Mouse (Mus musculus) MEL (cell line): ENCODE data around the gene Naa16. TPM values are rescaled to one million over a fixed set of nuclear protein-coding genes. Genes with fewer than 3 reads are reported as not detected.

ENCODE experiments used
- DNase-seq: peaks from one replicate; pipeline ENCODE4 v3.0.0; 2011; ENCODE audit warnings: low read depth, low spot score
- H3K27ac ChIP-seq: 2 replicates; pipeline ENCODE4 v1.5.1; 2012; ENCODE audit warnings: low read depth, mild to moderate bottlenecking, control low read depth, low read length, moderate library complexity; ENCODE audit not compliant: control insufficient read depth
- H3K27me3 ChIP-seq, 2 experiments: fragments of 150-350 bp in 1 of 2; sonication (generic) in 1 of 2; 2 replicates each; pipeline ENCODE4 v1.6.1; 2012; ENCODE audit warnings: low read length in 2 of 2, mild to moderate bottlenecking in 2 of 2, improper control_type of control experiment in 1 of 2, moderate library complexity in 1 of 2; ENCODE audit not compliant: insufficient read depth in 2 of 2, control insufficient read depth in 1 of 2
- H3K36me3 ChIP-seq, 2 experiments: 2 replicates each; pipeline ENCODE4 v1.6.1; 2012 to 2014; ENCODE audit warnings: low read length in 2 of 2, improper control_type of control experiment in 1 of 2, inconsistent platforms in 1 of 2, mild to moderate bottlenecking in 1 of 2; ENCODE audit not compliant: insufficient read depth in 2 of 2, control insufficient read depth in 1 of 2
- H3K4me1 ChIP-seq, 2 experiments: fragments of 150-350 bp in 1 of 2; sonication (generic) in 1 of 2; 2 replicates each; pipeline ENCODE4 v1.6.1; 2012; ENCODE audit warnings: low read length in 2 of 2, improper control_type of control experiment in 1 of 2, mild to moderate bottlenecking in 1 of 2; ENCODE audit not compliant: insufficient read depth in 2 of 2, control insufficient read depth in 1 of 2
- H3K4me3 ChIP-seq, 2 experiments: fragments of 150-350 bp in 1 of 2; sonication (generic) in 1 of 2; 2 replicates each; pipeline ENCODE4 v1.5.1; 2012; ENCODE audit warnings: low read depth in 2 of 2, low read length in 2 of 2, mild to moderate bottlenecking in 2 of 2, moderate library complexity in 2 of 2, control low read depth in 1 of 2, improper control_type of control experiment in 1 of 2; ENCODE audit not compliant: control insufficient read depth in 1 of 2, insufficient read depth in 1 of 2
- H3K79me2 ChIP-seq: 2 replicates; pipeline ENCODE4 v1.6.1; 2012; ENCODE audit warnings: mild to moderate bottlenecking, low read length, moderate library complexity; ENCODE audit not compliant: control insufficient read depth, poor library complexity, insufficient read depth
- H3K9ac ChIP-seq: 2 replicates; pipeline ENCODE4 v1.6.1; 2012; ENCODE audit warnings: low read depth, mild to moderate bottlenecking, control low read depth, low read length, moderate library complexity; ENCODE audit not compliant: control insufficient read depth, poor library complexity, severe bottlenecking
- H3K9me3 ChIP-seq: fragments of 150-350 bp; sonication (generic); replicated peaks from 2 replicates; pipeline ENCODE4 v1.6.1; 2012; ENCODE audit warnings: mild to moderate bottlenecking, low read length, improper control_type of control experiment, moderate library complexity; ENCODE audit not compliant: insufficient read depth
- CHD2 ChIP-seq: IDR thresholded peaks from 2 replicates; pipeline ENCODE4 v1.6.1; 2011; ENCODE audit warnings: low read length, improper control_type of control experiment
- CTCF ChIP-seq, 3 experiments: IDR thresholded peaks in 2 of 3; conservative IDR thresholded peaks in 1 of 3; 2 replicates each; pipeline ENCODE4 v1.5.1; 2011 to 2012; ENCODE audit warnings: low read length in 3 of 3, low read depth in 2 of 3, mild to moderate bottlenecking in 2 of 3, improper control_type of control experiment in 1 of 3, inconsistent platforms in 1 of 3, mixed read lengths in 1 of 3, moderate library complexity in 1 of 3; ENCODE audit not compliant: control insufficient read depth in 1 of 3, insufficient read depth in 1 of 3, poor library complexity in 1 of 3, severe bottlenecking in 1 of 3
- ELF1 ChIP-seq: IDR thresholded peaks from 2 replicates; pipeline ENCODE4 v1.6.1; 2014; ENCODE audit warnings: low read depth, mild to moderate bottlenecking, inconsistent platforms, low read length, improper control_type of control experiment, moderate library complexity
- GATA1 ChIP-seq: IDR thresholded peaks from 2 replicates; pipeline ENCODE4 v1.6.1; 2011; ENCODE audit warnings: low read depth, low read length, improper control_type of control experiment
- HCFC1 ChIP-seq: IDR thresholded peaks from 2 replicates; pipeline ENCODE4 v1.6.1; 2012; ENCODE audit warnings: low read depth, mild to moderate bottlenecking, inconsistent platforms, low read length, improper control_type of control experiment, moderate library complexity
- JUND ChIP-seq: IDR thresholded peaks from 2 replicates; pipeline ENCODE4 v1.6.1; 2011; ENCODE audit warnings: low read depth, mild to moderate bottlenecking, improper control_type of control experiment, low read length
- KAT2A ChIP-seq: conservative IDR thresholded peaks from 2 replicates; pipeline ENCODE4 v1.6.1; 2012; ENCODE audit warnings: low read depth, low read length, improper control_type of control experiment, inconsistent platforms
- MAFK ChIP-seq: IDR thresholded peaks from 2 replicates; pipeline ENCODE4 v1.6.1; 2011; ENCODE audit warnings: low read depth, mild to moderate bottlenecking, low read length, improper control_type of control experiment, borderline replicate concordance
- MAX ChIP-seq: IDR thresholded peaks from 2 replicates; pipeline ENCODE4 v1.6.1; 2011; ENCODE audit warnings: low read length, improper control_type of control experiment
- MEF2A ChIP-seq: IDR thresholded peaks from 2 replicates; pipeline ENCODE4 v1.6.1; 2014; ENCODE audit warnings: low read depth, mild to moderate bottlenecking, inconsistent platforms, low read length, improper control_type of control experiment; ENCODE audit not compliant: poor library complexity, insufficient replicate concordance, severe bottlenecking; ENCODE audit errors: extremely low read depth
- MYB ChIP-seq: IDR thresholded peaks from 2 replicates; pipeline ENCODE4 v1.6.1; 2011; ENCODE audit warnings: mild to moderate bottlenecking, low read depth, low read length, improper control_type of control experiment
- MYC ChIP-seq: IDR thresholded peaks from 2 replicates; pipeline ENCODE4 v1.6.1; 2011; ENCODE audit warnings: low read depth, mild to moderate bottlenecking, low read length, improper control_type of control experiment, moderate library complexity
- NELFE ChIP-seq: IDR thresholded peaks from 2 replicates; pipeline ENCODE4 v1.6.1; 2011; ENCODE audit warnings: low read depth, low read length, improper control_type of control experiment
- NRF1 ChIP-seq: IDR thresholded peaks from 2 replicates; pipeline ENCODE4 v1.6.1; 2014; ENCODE audit warnings: low read depth, mild to moderate bottlenecking, inconsistent platforms, low read length, improper control_type of control experiment, moderate library complexity; ENCODE audit not compliant: poor library complexity, insufficient read depth, severe bottlenecking
- POLR2A ChIP-seq, 2 experiments: IDR thresholded peaks; 2 replicates each; pipeline ENCODE4 v1.6.1; 2011 to 2012; ENCODE audit warnings: low read length in 2 of 2, mild to moderate bottlenecking in 2 of 2, control low read depth in 1 of 2, improper control_type of control experiment in 1 of 2, low read depth in 1 of 2, moderate library complexity in 1 of 2; ENCODE audit not compliant: control insufficient read depth in 1 of 2, insufficient read depth in 1 of 2, poor library complexity in 1 of 2
- POLR2AphosphoS2 ChIP-seq: IDR thresholded peaks from 2 replicates; pipeline ENCODE4 v1.6.1; 2011; ENCODE audit warnings: low read length, improper control_type of control experiment
- POLR2AphosphoS5 ChIP-seq: IDR thresholded peaks from 2 replicates; pipeline ENCODE4 v1.6.1; 2012; ENCODE audit warnings: low read depth, borderline replicate concordance, mild to moderate bottlenecking, inconsistent platforms, low read length, moderate library complexity, mixed read lengths
- RCOR1 ChIP-seq: IDR thresholded peaks from 2 replicates; pipeline ENCODE4 v1.6.1; 2012; ENCODE audit warnings: low read depth, mild to moderate bottlenecking, inconsistent platforms, low read length, improper control_type of control experiment
- TAL1 ChIP-seq: IDR thresholded peaks from 2 replicates; pipeline ENCODE4 v1.6.1; 2012; ENCODE audit warnings: mild to moderate bottlenecking, inconsistent platforms, low read length, moderate library complexity, mixed read lengths
- TBP ChIP-seq: IDR thresholded peaks from 2 replicates; pipeline ENCODE4 v1.8.0; 2011; ENCODE audit warnings: low read depth, low read length, improper control_type of control experiment
- UBTF ChIP-seq: IDR thresholded peaks from 2 replicates; pipeline ENCODE4 v1.6.1; 2012; ENCODE audit warnings: low read depth, mild to moderate bottlenecking, inconsistent platforms, low read length, improper control_type of control experiment, moderate library complexity, borderline replicate concordance; ENCODE audit not compliant: insufficient read depth
- USF1 ChIP-seq: IDR thresholded peaks from 2 replicates; pipeline ENCODE4 v1.6.1; 2014; ENCODE audit warnings: low read depth, mild to moderate bottlenecking, inconsistent platforms, low read length, improper control_type of control experiment, moderate library complexity
- USF2 ChIP-seq, 2 experiments: IDR thresholded peaks; 2 replicates each; pipeline ENCODE4 v1.6.1; 2011 to 2012; ENCODE audit warnings: improper control_type of control experiment in 2 of 2, low read length in 2 of 2, borderline replicate concordance in 1 of 2, inconsistent platforms in 1 of 2, low read depth in 1 of 2, mild to moderate bottlenecking in 1 of 2; ENCODE audit not compliant: insufficient read depth in 1 of 2
- ZC3H11A ChIP-seq: IDR thresholded peaks from 2 replicates; pipeline ENCODE4 v1.6.1; 2012; ENCODE audit warnings: low read depth, mild to moderate bottlenecking, inconsistent platforms, low read length, improper control_type of control experiment
- ZKSCAN1 ChIP-seq: IDR thresholded peaks from 2 replicates; pipeline ENCODE4 v1.6.1; 2012; ENCODE audit warnings: low read depth, mild to moderate bottlenecking, inconsistent platforms, low read length, improper control_type of control experiment, moderate library complexity
- ZMIZ1 ChIP-seq: IDR thresholded peaks from 2 replicates; pipeline ENCODE4 v1.6.1; 2012; ENCODE audit warnings: low read depth, mild to moderate bottlenecking, inconsistent platforms, low read length, improper control_type of control experiment, moderate library complexity
- polyA plus RNA-seq, 2 experiments: library from polyadenylated mRNA; stranded (reverse) in 1 of 2; unstranded in 1 of 2; fragments of >175 nt in 1 of 2; fragments of >200 nt in 1 of 2; gene quantifications; 2 replicates each; pipeline versions ENCODE4 v1.2.1 to v1.2.4; 2012; ENCODE audit warnings: low replicate concordance in 2 of 2, low read depth in 1 of 2; ENCODE audit not compliant: insufficient read length in 2 of 2, insufficient read depth in 1 of 2, missing spikeins in 1 of 2
- total RNA-seq: library from RNA; depleted of rRNA; stranded (reverse); fragments of 300-350 nt; gene quantifications from 2 replicates; pipeline ENCODE4 v1.2.3, GENCODE M21; 2012

Naa16 gene
- total and polyA plus RNA-seq, 3 experiments = 22.4 to 51.6 TPM; not detected in 1

DNA sequence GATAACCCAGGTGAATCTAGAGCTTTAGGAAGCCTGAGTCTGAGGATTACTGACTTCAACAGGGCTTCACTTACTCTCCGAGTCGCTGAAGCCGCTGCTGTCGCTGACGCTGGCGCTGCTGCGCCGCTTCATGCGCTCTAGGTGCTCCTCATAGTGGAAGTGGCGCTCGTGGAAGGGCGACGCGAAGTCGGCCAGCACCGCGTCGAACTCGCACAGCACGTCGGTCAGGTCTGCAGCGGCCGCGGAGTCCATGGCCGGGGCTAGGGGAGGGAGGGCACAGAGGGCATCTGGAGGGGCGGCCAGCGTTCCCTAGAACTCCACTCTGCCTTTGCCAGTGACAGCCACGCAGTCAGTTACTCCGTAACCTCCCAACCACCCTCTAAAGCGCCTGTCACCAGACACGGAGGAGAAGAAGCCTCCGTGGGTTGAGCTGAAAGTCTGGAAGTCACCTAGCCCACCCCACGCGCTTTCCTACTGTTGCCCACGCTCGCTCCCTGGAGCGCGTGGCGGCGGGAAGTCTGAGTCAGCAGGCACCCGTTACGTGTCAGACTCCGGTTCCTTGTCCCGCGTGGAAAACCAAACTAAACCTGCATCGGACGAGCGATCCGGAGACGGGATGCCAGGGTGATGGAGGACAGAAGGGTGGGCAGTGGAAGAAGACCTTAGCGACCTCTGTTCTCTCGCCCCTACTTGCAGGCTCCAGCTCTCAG, 89.8 kb downstream of the Naa16 start:
- TF ChIP-seq ZKSCAN1 (no peak), NELFE (no peak), KAT2A (no peak), POLR2AphosphoS5 (no peak), MAX (no peak), USF2 (IDR thresholded peaks at IDR 0.05; ENCODE audit: borderline replicate concordance in 1 of 2, insufficient read depth in 1 of 2, low read depth in 1 of 2, low read length in 2 of 2) (no peak), CHD2 (no peak), POLR2AphosphoS2 (no peak), NRF1 (no peak), TAL1 (no peak), ZMIZ1 (no peak), CTCF (IDR thresholded peaks at IDR 0.05 in 2 of 3, conservative IDR thresholded peaks at IDR 0.05 in 1 of 3; ENCODE audit: control insufficient read depth in 1 of 3, insufficient read depth in 1 of 3, low read depth in 2 of 3, low read length in 3 of 3, poor library complexity in 1 of 3, severe bottlenecking in 1 of 3) (no peak), RCOR1 (no peak), TBP (no peak), MYB (no peak), POLR2A (IDR thresholded peaks at IDR 0.05; ENCODE audit: control insufficient read depth in 1 of 2, insufficient read depth in 1 of 2, low read depth in 1 of 2, low read length in 2 of 2, poor library complexity in 1 of 2) (no peak), ELF1 (no peak)
- DNase-seq = no peak
- Histone ChIP-seq H3K27me3 (no peaks in the 10 kb centered on the region), H3K27ac (no peak overlapping the region), H3K9ac (peak overlapping the region; percentile 43), H3K4me3 (peak overlapping the region; percentile 35 to 39), H3K36me3 (peaks cover 0 to 20% of the 10 kb centered on the region in 2 experiments; a peak in 2 of 4 replicates), H3K4me1 (peaks cover 9 to 44% of the 10 kb centered on the region in 2 experiments), H3K9me3 (no peaks in the 10 kb centered on the region), H3K79me2 (no peaks in the 10 kb centered on the region)

DNA sequence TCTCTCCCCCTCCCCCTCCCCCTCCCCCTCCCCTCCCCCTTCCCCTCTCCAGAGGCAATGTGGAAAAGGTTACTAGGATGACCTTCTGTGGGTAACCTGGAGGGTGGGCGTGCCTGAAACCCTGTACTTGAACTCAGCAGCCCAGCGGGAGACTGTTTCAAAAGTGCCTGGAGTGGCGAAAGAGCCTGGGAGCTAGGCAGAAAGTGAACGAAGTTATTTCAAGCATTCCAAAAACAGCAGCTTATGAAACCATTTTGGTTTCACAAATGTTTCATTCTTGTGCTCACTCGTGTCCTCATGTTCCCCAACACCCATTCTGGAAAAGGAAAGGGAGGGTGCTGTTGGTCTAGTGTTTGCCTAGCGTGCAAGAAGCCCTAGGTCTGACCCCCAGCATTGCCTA, 90.8 kb downstream of the Naa16 start:
- no peaks in the 10 kb centered on the region for H3K79me2 ChIP-seq
- peaks cover 12 to 54% of the 10 kb centered on the region in 2 experiments for H3K4me1 ChIP-seq
- H3K36me3 ChIP-seq = peaks cover 0 to 27% of the 10 kb centered on the region in 2 experiments; a peak in 2 of 4 replicates
- H3K9me3 ChIP-seq = no peaks in the 10 kb centered on the region
- no peak for TF ChIP-seq MAX
- TF ChIP-seq POLR2A (IDR thresholded peaks at IDR 0.05; ENCODE audit: control insufficient read depth in 1 of 2, insufficient read depth in 1 of 2, low read depth in 1 of 2, low read length in 2 of 2, poor library complexity in 1 of 2) = no peak
- TF ChIP-seq ELF1 = no peak
- TF ChIP-seq GATA1 = no peak
- no peak for TF ChIP-seq POLR2AphosphoS5
- TF ChIP-seq CTCF (IDR thresholded peaks at IDR 0.05 in 2 of 3, conservative IDR thresholded peaks at IDR 0.05 in 1 of 3; ENCODE audit: control insufficient read depth in 1 of 3, insufficient read depth in 1 of 3, low read depth in 2 of 3, low read length in 3 of 3, poor library complexity in 1 of 3, severe bottlenecking in 1 of 3) = no peak
- no peak for TF ChIP-seq MYC
- no peak for TF ChIP-seq ZC3H11A
- no peak for TF ChIP-seq JUND
- TF ChIP-seq UBTF = no peak
- no peak for TF ChIP-seq USF1
- TF ChIP-seq MAFK = no peak
- TF ChIP-seq MEF2A = no peak
- TF ChIP-seq ZKSCAN1 = no peak
- TF ChIP-seq HCFC1 = no peak
- no peak for TF ChIP-seq TAL1
- no peak for TF ChIP-seq KAT2A
- no peak for TF ChIP-seq NELFE
- TF ChIP-seq, all 39 proteins: peak for 0
- Histone ChIP-seq H3K9ac (no peak overlapping the region), H3K4me3 (no peak overlapping the region), H3K27me3 (no peaks in the 10 kb centered on the region), H3K27ac (no peak overlapping the region)
- DNase-seq = no peak
